Comparison of ENCODE assay signal across 9 mouse cellular contexts in the genomic region with DNA sequence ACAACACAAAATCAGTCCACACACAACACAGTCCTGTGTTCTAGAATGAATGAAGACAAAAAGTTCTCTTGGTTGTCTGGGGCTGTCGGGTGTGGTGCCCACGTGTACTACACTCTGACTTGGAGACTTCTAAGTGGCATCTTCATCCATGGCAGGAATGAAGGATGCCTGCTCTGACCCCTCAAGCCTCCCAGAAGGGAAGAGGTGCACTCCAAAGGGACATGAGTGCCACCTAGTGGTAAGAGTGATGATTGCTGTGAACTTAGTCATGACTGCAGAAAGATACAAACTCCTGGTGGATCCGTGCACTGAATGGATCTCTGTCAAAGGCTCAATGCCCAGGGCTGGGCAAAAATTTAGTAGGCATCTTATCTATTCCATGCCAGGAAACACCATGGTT. TPM values are rescaled to one million over a fixed set of nuclear protein-coding genes. Genes with fewer than 3 reads are reported as not detected.
DNase-seq lines count a peak whose midpoint lies in the region; ATAC-seq and TF ChIP-seq lines count a peak whose summit lies in the region.
"Had no signal": no experiment of that assay in that cellular context is flagged by ENCODE, and none has a peak within 500 bp of the region (broad histone marks: within the 10 kb centered on the region; RNA-seq: fewer than 3 reads in every experiment).

No protein-coding gene starts in this region.

- peaks cover 2% of the 10 kb centered on the region; the same call in 1 of the 2 replicates for H3K4me1 ChIP-seq in kidney, embryonic 15.5 days
- no peaks in the 10 kb centered on the region for H3K4me1 ChIP-seq in heart, postnatal 0 days (ENCODE audit: control insufficient read depth, insufficient read depth)
- H3K4me1 ChIP-seq in stomach, postnatal 0 days (replicated peaks; ENCODE audit: control insufficient read depth, insufficient read depth): no peaks in the 10 kb centered on the region
- H3K4me1 ChIP-seq: embryonic facial prominence, embryonic 12.5 days had no signal

- H3K27ac ChIP-seq in kidney, embryonic 15.5 days: no peak overlapping the region
- H3K27ac ChIP-seq in heart, postnatal 0 days (ENCODE audit: low read depth): no peak overlapping the region
- no peak overlapping the region for H3K27ac ChIP-seq in stomach, postnatal 0 days (replicated peaks)
- H3K27ac ChIP-seq: embryonic facial prominence, embryonic 12.5 days had no signal

- no peak for TF ChIP-seq EP300 in heart, postnatal 0 days (IDR thresholded peaks at IDR 0.05; ENCODE audit: low read depth)
- TF ChIP-seq EP300 in stomach, postnatal 0 days (optimal IDR thresholded peaks at IDR 0.05): no peak

- no peaks in the 10 kb centered on the region for H3K9me3 ChIP-seq in kidney, embryonic 15.5 days (replicated peaks)
- no peaks in the 10 kb centered on the region for H3K9me3 ChIP-seq in heart, postnatal 0 days (replicated peaks; ENCODE audit: control insufficient read depth, low read length)
- no peaks in the 10 kb centered on the region for H3K9me3 ChIP-seq in stomach, postnatal 0 days (ENCODE audit: control insufficient read depth, low read length)
- H3K9me3 ChIP-seq: embryonic facial prominence, embryonic 12.5 days had no signal

- peak; percentile 61 for DNase-seq in kidney, adult 18-20 months
- DNase-seq in R1 (ENCODE audit: low read depth, low spot score): peak; percentile 84
- DNase-seq in cerebellum, postnatal 25 days: peak; percentile 59 to 83
- peak; percentile 70 for DNase-seq in heart, postnatal 0 days (ENCODE audit: low spot score)
- DNase-seq in layer of hippocampus, adult 9-11 months: peak; percentile 32
- peak; percentile 54 for DNase-seq in stomach, postnatal 0 days (ENCODE audit: low spot score)

- 8% methylated on average over 3 of the region's 3 CpGs for WGBS in kidney, embryonic 15.5 days
- WGBS in heart, postnatal 0 days: 6% methylated on average over 3 of the region's 3 CpGs
- WGBS in stomach, postnatal 0 days: 0% methylated on average over 3 of the region's 3 CpGs

- H3K27me3 ChIP-seq in kidney, embryonic 15.5 days: peaks cover 21% of the 10 kb centered on the region
- H3K27me3 ChIP-seq in heart, postnatal 0 days (ENCODE audit: control insufficient read depth, insufficient read depth, low read length): 0 out of 2 replicates have a peak, but pooled peaks cover 3% of the 10 kb centered on the region
- no peaks in the 10 kb centered on the region for H3K27me3 ChIP-seq in stomach, postnatal 0 days (ENCODE audit: control insufficient read depth, insufficient read depth, low read length)

- ATAC-seq in kidney, embryonic 15.5 days (replicated peaks; ENCODE audit: low FRiP score): no peak
- ATAC-seq in heart, postnatal 0 days (ENCODE audit: insufficient read depth, low read depth): peak; percentile 27
- ATAC-seq in megakaryocyte progenitor cell, adult 5-6 weeks (replicated peaks; ENCODE audit: poor library complexity): peak; percentile 92
- ATAC-seq in stomach, postnatal 0 days (ENCODE audit: low FRiP score, low TSS enrichment): peak; percentile 38; the same call in 1 of the 2 replicates

- H3K36me3 ChIP-seq in kidney, embryonic 15.5 days: no peaks in the 10 kb centered on the region
- no peaks in the 10 kb centered on the region for H3K36me3 ChIP-seq in heart, postnatal 0 days (replicated peaks; ENCODE audit: control insufficient read depth, insufficient read depth, low read length)
- H3K36me3 ChIP-seq in stomach, postnatal 0 days (ENCODE audit: control insufficient read depth, insufficient read depth, low read length): no peaks in the 10 kb centered on the region
- H3K36me3 ChIP-seq: embryonic facial prominence, embryonic 12.5 days had no signal

- H3K4me2 ChIP-seq in kidney, embryonic 15.5 days: no peak overlapping the region
- no peak overlapping the region for H3K4me2 ChIP-seq in heart, postnatal 0 days (ENCODE audit: low read depth, low read length)
- no peak overlapping the region for H3K4me2 ChIP-seq in stomach, postnatal 0 days (replicated peaks; ENCODE audit: low read depth)
- H3K4me2 ChIP-seq: embryonic facial prominence, embryonic 12.5 days had no signal

- peak; percentile 98 for TF ChIP-seq CTCF in heart, postnatal 0 days (IDR thresholded peaks at IDR 0.05; ENCODE audit: low read depth)
- TF ChIP-seq CTCF in stomach, postnatal 0 days (IDR thresholded peaks at IDR 0.05; ENCODE audit: low read depth): peak; percentile 92

- no peak overlapping the region for H3K9ac ChIP-seq in kidney, embryonic 15.5 days
- H3K9ac ChIP-seq in heart, postnatal 0 days (replicated peaks; ENCODE audit: low read depth, low read length): no peak overlapping the region
- H3K9ac ChIP-seq in stomach, postnatal 0 days (ENCODE audit: low read length): no peak overlapping the region
- H3K9ac ChIP-seq: embryonic facial prominence, embryonic 12.5 days had no signal

- no peak overlapping the region for H3K4me3 ChIP-seq in kidney, embryonic 15.5 days (replicated peaks)
- H3K4me3 ChIP-seq in heart, postnatal 0 days (ENCODE audit: low read depth, low read length): no peak overlapping the region
- H3K4me3 ChIP-seq in stomach, postnatal 0 days (ENCODE audit: low read depth, low read length): no peak overlapping the region
- H3K4me3 ChIP-seq: embryonic facial prominence, embryonic 12.5 days had no signal

RNA-seq across cellular contexts. Expression of gene Gja4, which starts 5.8 kb away (rescaled TPM):
- 24.9 and 30.5 TPM in 2 replicates for polyA plus RNA-seq in kidney, embryonic 15.5 days (2015; fragmentation: Nextera tagmentation; extraction: Ambion mirVana)
- total RNA-seq in heart, postnatal 0 days (2014; rRNA removed; ENCODE audit: low replicate concordance): 38.4 and 45.0 TPM in 2 replicates
- 20.7 and 23.4 TPM in 2 replicates for polyA plus RNA-seq in heart, postnatal 0 days (2015; fragmentation: Nextera tagmentation; extraction: Ambion mirVana)
- total RNA-seq in megakaryocyte progenitor cell, adult 5-6 weeks (2015): not detected in 2 replicates
- total RNA-seq in megakaryocyte progenitor cell, adult 5-6 weeks (2017): not detected in 2 replicates
- 7.3 and 8.0 TPM in 2 replicates for polyA plus RNA-seq in stomach, postnatal 0 days (2015; fragmentation: Nextera tagmentation; extraction: Ambion mirVana)

RNA-seq across cellular contexts. Expression of gene Gjb3, which starts 11.0 kb away (rescaled TPM):
- polyA plus RNA-seq in kidney, embryonic 15.5 days (2015; fragmentation: Nextera tagmentation; extraction: Ambion mirVana): 1.4 and 1.7 TPM in 2 replicates
- not detected in 2 replicates for total RNA-seq in heart, postnatal 0 days (2014; rRNA removed; ENCODE audit: low replicate concordance)
- polyA plus RNA-seq in heart, postnatal 0 days (2015; fragmentation: Nextera tagmentation; extraction: Ambion mirVana): 0.16 and 0.18 TPM in 2 replicates
- total RNA-seq in megakaryocyte progenitor cell, adult 5-6 weeks (2015): 0.59 and 2.3 TPM in 2 replicates
- 0.74 and 3.0 TPM in 2 replicates for total RNA-seq in megakaryocyte progenitor cell, adult 5-6 weeks (2017)
- polyA plus RNA-seq in stomach, postnatal 0 days (2015; fragmentation: Nextera tagmentation; extraction: Ambion mirVana): 15.1 and 15.5 TPM in 2 replicates

RNA-seq across cellular contexts. Expression of gene Gjb4, which starts 34.3 kb away (rescaled TPM):
- polyA plus RNA-seq in kidney, embryonic 15.5 days (2015; fragmentation: Nextera tagmentation; extraction: Ambion mirVana): 0.85 and 1.1 TPM in 2 replicates
- total RNA-seq in heart, postnatal 0 days (2014; rRNA removed; ENCODE audit: low replicate concordance): not detected in 2 replicates
- not detected in 2 replicates for polyA plus RNA-seq in heart, postnatal 0 days (2015; fragmentation: Nextera tagmentation; extraction: Ambion mirVana)
- total RNA-seq in megakaryocyte progenitor cell, adult 5-6 weeks (2015): not detected in 2 replicates
- total RNA-seq in megakaryocyte progenitor cell, adult 5-6 weeks (2017): not detected in 2 replicates
- polyA plus RNA-seq in stomach, postnatal 0 days (2015; fragmentation: Nextera tagmentation; extraction: Ambion mirVana): 1.7 and 2.0 TPM in 2 replicates
- polyA plus RNA-seq: embryonic facial prominence, embryonic 12.5 days had no signal

RNA-seq across cellular contexts. Expression of gene Gjb5, which starts 38.4 kb away (rescaled TPM):
- 2.2 and 2.4 TPM in 2 replicates for polyA plus RNA-seq in kidney, embryonic 15.5 days (2015; fragmentation: Nextera tagmentation; extraction: Ambion mirVana)
- total RNA-seq in heart, postnatal 0 days (2014; rRNA removed; ENCODE audit: low replicate concordance): 1.7 and 2.7 TPM in 2 replicates
- polyA plus RNA-seq in heart, postnatal 0 days (2015; fragmentation: Nextera tagmentation; extraction: Ambion mirVana): 0.51 and 0.63 TPM in 2 replicates
- not detected in 2 replicates for total RNA-seq in megakaryocyte progenitor cell, adult 5-6 weeks (2015)
- not detected in 2 replicates for total RNA-seq in megakaryocyte progenitor cell, adult 5-6 weeks (2017)
- polyA plus RNA-seq in stomach, postnatal 0 days (2015; fragmentation: Nextera tagmentation; extraction: Ambion mirVana): 3.3 and 3.8 TPM in 2 replicates

Comparison
In these comparisons a context has a peak if more than half of its experiments do, and no peak if none do; other contexts are left out.
1. DNase-seq: peak in every context shown above with its lines; median percentile 84 in R1; 71 in cerebellum, postnatal 25 days; 70 in heart, postnatal 0 days; 61 in kidney, adult 18-20 months; 54 in stomach, postnatal 0 days; 32 in layer of hippocampus, adult 9-11 months.